Mouse (Mus musculus): Measurements from ENCODE around the gene Crocc2. TPM values are rescaled to one million over a fixed set of nuclear protein-coding genes. Genes with fewer than 3 reads are reported as not detected.

The Crocc2 gene
- polyA plus RNA-seq, 1 experiment from 2014 or later = 0.32 TPM

GRCm38 (mm10) chr1:93255761-93256160 is 87.2 kb downstream of the Crocc2 start:
- DNase-seq (ENCODE audit: low spot score) (no peak), ATAC-seq (ENCODE audit: insufficient number of reproducible peaks, low FRiP score, low TSS enrichment, low read depth) (no peak)
- WGBS = 87% methylated on average over 7 of the region's 7 CpGs

DNA sequence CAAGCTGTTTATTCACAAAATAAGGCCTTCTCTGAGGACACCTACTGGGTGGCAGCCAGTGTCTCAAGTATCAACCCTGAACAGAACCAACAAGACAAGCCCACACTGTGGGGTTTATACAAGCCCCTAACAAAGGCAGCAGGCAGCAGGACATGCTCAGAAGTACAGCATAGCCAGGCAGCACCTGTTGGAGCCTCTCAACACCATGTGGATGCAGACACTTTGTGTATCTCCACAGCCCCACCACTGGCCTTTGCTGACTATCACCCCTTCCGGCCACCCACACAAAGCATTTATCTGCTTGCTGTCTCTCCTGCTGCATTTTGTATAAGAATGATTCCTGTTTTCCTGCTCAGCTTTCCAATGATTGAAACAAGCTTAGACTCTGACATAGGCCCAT is 89.0 kb downstream of the Crocc2 start:
- WGBS = 94% methylated on average over 1 of the region's 1 CpGs
- H3K4me3 ChIP-seq (ENCODE audit: low read depth, low read length) = no peak overlapping the region
- H3K27me3 ChIP-seq (ENCODE audit: control insufficient read depth, insufficient read depth, low read length) = no peaks in the 10 kb centered on the region
- H3K9me3 ChIP-seq (ENCODE audit: control insufficient read depth, low read length) = no peaks in the 10 kb centered on the region
- no peak overlapping the region for H3K4me2 ChIP-seq (ENCODE audit: low read depth, severe bottlenecking)
- H3K36me3 ChIP-seq (ENCODE audit: control insufficient read depth, insufficient read depth, low read length) = no peaks in the 10 kb centered on the region; the same call in 1 of the 2 replicates
- H3K4me1 ChIP-seq (ENCODE audit: control insufficient read depth, insufficient read depth, low read length) = peaks cover 2% of the 10 kb centered on the region; the same call in 1 of the 2 replicates
- no peak for ATAC-seq (ENCODE audit: insufficient number of reproducible peaks, low FRiP score, low TSS enrichment, low read depth)
- no peak for DNase-seq (ENCODE audit: low spot score)
- no peak overlapping the region for H3K27ac ChIP-seq (replicated peaks; ENCODE audit: low read depth, low read length)
- no peak overlapping the region for H3K9ac ChIP-seq (ENCODE audit: low read length)

More at GRCm38 (mm10) chr1:93255761-93256160, 87.2 kb downstream of the Crocc2 start:
- Histone ChIP-seq H3K27me3 (ENCODE audit: control insufficient read depth, insufficient read depth, low read length) (no peaks in the 10 kb centered on the region), H3K4me3 (ENCODE audit: low read depth, low read length) (no peak overlapping the region), H3K4me1 (ENCODE audit: control insufficient read depth, insufficient read depth, low read length) (peaks cover 9% of the 10 kb centered on the region), H3K4me2 (ENCODE audit: low read depth, severe bottlenecking) (no peak overlapping the region), H3K36me3 (ENCODE audit: control insufficient read depth, insufficient read depth, low read length) (no peaks in the 10 kb centered on the region), H3K9me3 (ENCODE audit: control insufficient read depth, low read length) (no peaks in the 10 kb centered on the region), H3K27ac (replicated peaks; ENCODE audit: low read depth, low read length) (no peak overlapping the region), H3K9ac (ENCODE audit: low read length) (no peak overlapping the region)

GRCm38 (mm10) chr1:93267207-93267606 is 98.7 kb downstream of the Crocc2 start:
- ATAC-seq (ENCODE audit: insufficient number of reproducible peaks, low FRiP score, low TSS enrichment, low read depth) = no peak
- H3K4me1 ChIP-seq (ENCODE audit: control insufficient read depth, insufficient read depth, low read length) = no peaks in the 10 kb centered on the region
- DNase-seq (ENCODE audit: low spot score) = no peak
- no peaks in the 10 kb centered on the region for H3K27me3 ChIP-seq (ENCODE audit: control insufficient read depth, insufficient read depth, low read length)
- no peaks in the 10 kb centered on the region; the same call in 1 of the 2 replicates for H3K36me3 ChIP-seq (ENCODE audit: control insufficient read depth, insufficient read depth, low read length)
- WGBS = 43% methylated on average over 3 of the region's 3 CpGs
- no peaks in the 10 kb centered on the region for H3K9me3 ChIP-seq (ENCODE audit: control insufficient read depth, low read length)
- no peak overlapping the region for H3K9ac ChIP-seq (ENCODE audit: low read length)
- H3K4me2 ChIP-seq (ENCODE audit: low read depth, severe bottlenecking) = no peak overlapping the region
- no peak overlapping the region for H3K4me3 ChIP-seq (ENCODE audit: low read depth, low read length)
- H3K27ac ChIP-seq (replicated peaks; ENCODE audit: low read depth, low read length) = no peak overlapping the region

DNA sequence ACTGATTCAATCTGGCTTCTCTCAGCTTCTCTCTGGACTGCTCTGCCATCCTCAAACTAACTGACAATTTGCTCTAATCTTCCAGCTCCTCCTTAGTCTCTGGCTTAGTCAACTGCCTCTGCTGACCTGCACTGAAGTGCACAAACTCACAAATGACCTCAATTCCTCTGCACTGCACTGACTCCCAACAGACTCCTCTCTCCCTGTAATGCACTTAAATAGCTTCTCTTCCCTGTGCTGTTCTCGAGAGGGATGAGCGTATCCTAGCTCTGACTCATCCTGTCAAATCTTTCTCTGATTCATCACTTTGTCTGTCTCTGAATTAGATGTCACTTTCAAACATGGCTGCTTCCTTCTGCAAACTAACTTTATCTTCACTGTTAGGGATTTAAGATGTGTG is 99.7 kb downstream of the Crocc2 start:
- Histone ChIP-seq H3K4me1 (ENCODE audit: control insufficient read depth, insufficient read depth, low read length) (no peaks in the 10 kb centered on the region), H3K4me3 (ENCODE audit: low read depth, low read length) (no peak overlapping the region), H3K4me2 (ENCODE audit: low read depth, severe bottlenecking) (no peak overlapping the region), H3K36me3 (ENCODE audit: control insufficient read depth, insufficient read depth, low read length) (no peaks in the 10 kb centered on the region), H3K9me3 (ENCODE audit: control insufficient read depth, low read length) (no peaks in the 10 kb centered on the region), H3K9ac (ENCODE audit: low read length) (no peak overlapping the region), H3K27ac (replicated peaks; ENCODE audit: low read depth, low read length) (no peak overlapping the region), H3K27me3 (ENCODE audit: control insufficient read depth, insufficient read depth, low read length) (no peaks in the 10 kb centered on the region)
- DNase-seq (ENCODE audit: low spot score) (no peak), ATAC-seq (ENCODE audit: insufficient number of reproducible peaks, low FRiP score, low TSS enrichment, low read depth) (no peak)
- WGBS = 95% methylated on average over 2 of the region's 2 CpGs

DNA sequence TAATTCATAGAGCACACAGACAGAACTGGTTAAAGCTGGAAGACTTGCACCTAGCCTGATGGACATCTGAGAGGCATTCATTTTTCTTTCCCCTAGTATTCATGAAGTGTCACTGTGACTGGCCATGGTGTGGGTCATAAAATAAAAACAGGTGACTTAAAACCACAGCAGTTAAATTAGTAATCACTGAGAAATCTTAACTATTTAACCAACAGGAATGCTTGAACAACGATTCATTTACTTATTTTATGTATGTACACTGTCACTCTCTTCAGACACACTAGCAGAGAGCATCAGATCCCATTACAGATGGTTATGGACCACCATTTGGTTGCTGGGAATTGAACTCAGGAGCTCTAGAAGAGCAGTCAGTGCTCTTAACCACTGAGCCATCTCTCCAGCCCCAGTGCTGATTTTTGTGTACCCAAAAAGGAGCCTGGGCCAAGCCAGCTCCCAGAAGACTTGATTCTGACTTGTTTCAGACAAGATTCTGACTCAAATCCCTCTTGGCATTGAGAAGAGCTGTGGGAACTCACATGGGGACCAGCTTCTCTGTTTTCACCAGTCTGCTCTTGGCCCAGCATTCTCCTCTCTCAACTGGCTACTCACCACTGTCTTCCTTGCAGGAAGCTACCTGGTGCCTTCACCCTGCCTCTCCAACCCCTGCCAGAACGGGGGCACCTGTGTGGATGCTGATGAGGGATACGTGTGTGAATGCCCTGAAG is 102.2 kb downstream of the Crocc2 start:
- 47% methylated on average over 3 of the region's 3 CpGs for WGBS
- Histone ChIP-seq H3K9me3 (ENCODE audit: control insufficient read depth, low read length) (no peaks in the 10 kb centered on the region), H3K36me3 (ENCODE audit: control insufficient read depth, insufficient read depth, low read length) (no peaks in the 10 kb centered on the region; the same call in 1 of the 2 replicates), H3K9ac (ENCODE audit: low read length) (no peak overlapping the region), H3K4me2 (ENCODE audit: low read depth, severe bottlenecking) (no peak overlapping the region), H3K27me3 (ENCODE audit: control insufficient read depth, insufficient read depth, low read length) (no peaks in the 10 kb centered on the region), H3K4me1 (ENCODE audit: control insufficient read depth, insufficient read depth, low read length) (no peaks in the 10 kb centered on the region), H3K27ac (replicated peaks; ENCODE audit: low read depth, low read length) (no peak overlapping the region), H3K4me3 (ENCODE audit: low read depth, low read length) (no peak overlapping the region)
- DNase-seq (ENCODE audit: low spot score) (no peak), ATAC-seq (ENCODE audit: insufficient number of reproducible peaks, low FRiP score, low TSS enrichment, low read depth) (no peak)

DNA sequence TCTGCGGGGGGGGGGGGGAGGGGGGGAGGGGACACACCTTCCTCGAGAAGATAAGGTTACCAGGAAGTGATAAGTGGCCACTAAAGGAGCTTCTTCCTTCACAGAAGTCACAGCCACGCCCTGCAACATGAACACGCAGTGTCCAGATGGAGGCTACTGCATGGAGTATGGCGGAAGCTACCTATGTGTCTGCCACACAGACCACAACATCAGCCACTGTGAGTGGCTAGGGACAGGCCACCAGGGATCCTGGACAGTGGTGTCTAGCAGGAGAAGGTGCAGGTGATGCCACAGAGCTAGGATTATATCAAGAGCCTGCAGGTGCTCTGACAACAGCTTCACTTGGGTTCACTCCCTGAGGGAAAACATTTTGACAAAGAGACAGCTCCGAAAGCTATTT is 103.2 kb downstream of the Crocc2 start:
- no peaks in the 10 kb centered on the region; the same call in 1 of the 2 replicates for H3K36me3 ChIP-seq (ENCODE audit: control insufficient read depth, insufficient read depth, low read length)
- DNase-seq (ENCODE audit: low spot score) (no peak), ATAC-seq (ENCODE audit: insufficient number of reproducible peaks, low FRiP score, low TSS enrichment, low read depth) (no peak)
- H3K27me3 ChIP-seq (ENCODE audit: control insufficient read depth, insufficient read depth, low read length) = no peaks in the 10 kb centered on the region
- no peaks in the 10 kb centered on the region for H3K9me3 ChIP-seq (ENCODE audit: control insufficient read depth, low read length)
- no peak overlapping the region for H3K4me2 ChIP-seq (ENCODE audit: low read depth, severe bottlenecking)
- H3K9ac ChIP-seq (ENCODE audit: low read length) = no peak overlapping the region
- no peak overlapping the region for H3K27ac ChIP-seq (replicated peaks; ENCODE audit: low read depth, low read length)
- no peaks in the 10 kb centered on the region for H3K4me1 ChIP-seq (ENCODE audit: control insufficient read depth, insufficient read depth, low read length)
- H3K4me3 ChIP-seq (ENCODE audit: low read depth, low read length) = no peak overlapping the region
- WGBS = 77% methylated on average over 5 of the region's 6 CpGs

- Histone ChIP-seq H3K9ac (ENCODE audit: low read length) (no peak overlapping the region), H3K4me1 (ENCODE audit: control insufficient read depth, insufficient read depth, low read length) (no peaks in the 10 kb centered on the region), H3K4me3 (ENCODE audit: low read depth, low read length) (no peak overlapping the region), H3K27me3 (ENCODE audit: control insufficient read depth, insufficient read depth, low read length) (no peaks in the 10 kb centered on the region), H3K9me3 (ENCODE audit: control insufficient read depth, low read length) (no peaks in the 10 kb centered on the region), H3K36me3 (ENCODE audit: control insufficient read depth, insufficient read depth, low read length) (no peaks in the 10 kb centered on the region; the same call in 1 of the 2 replicates), H3K4me2 (ENCODE audit: low read depth, severe bottlenecking) (no peak overlapping the region), H3K27ac (replicated peaks; ENCODE audit: low read depth, low read length) (no peak overlapping the region)
- WGBS = 2% methylated on average over 16 of the region's 16 CpGs
- ATAC-seq (ENCODE audit: insufficient number of reproducible peaks, low FRiP score, low TSS enrichment, low read depth) (peak; percentile 65; the same call in 1 of the 2 replicates), DNase-seq (ENCODE audit: low spot score) (peak; percentile 78)
These were observed 103.9 kb downstream of the Crocc2 start for GRCm38 (mm10) chr1:93272409-93272821.

DNA sequence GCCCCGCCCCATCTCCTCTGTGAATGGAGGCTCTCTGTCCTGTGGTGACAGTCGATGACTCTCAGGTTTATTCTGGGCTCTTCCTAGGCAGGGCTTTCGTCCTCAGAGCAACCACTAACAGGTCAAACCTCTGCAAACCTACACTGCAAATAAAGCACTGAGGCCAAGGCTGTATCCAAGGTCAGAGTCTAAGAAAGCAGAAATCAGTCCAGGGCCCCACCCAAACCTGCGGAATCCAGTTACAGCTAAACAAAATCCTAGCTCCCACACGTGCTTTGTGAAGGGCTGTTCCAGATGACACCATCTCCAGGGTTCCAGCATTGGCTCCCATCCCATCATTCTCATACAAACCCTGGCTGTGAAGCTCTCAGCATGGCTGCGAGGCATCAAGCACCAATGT is 107.0 kb downstream of the Crocc2 start:
- ATAC-seq (ENCODE audit: insufficient number of reproducible peaks, low FRiP score, low TSS enrichment, low read depth) (no peak), DNase-seq (ENCODE audit: low spot score) (no peak)
- Histone ChIP-seq H3K9me3 (ENCODE audit: control insufficient read depth, low read length) (no peaks in the 10 kb centered on the region), H3K36me3 (ENCODE audit: control insufficient read depth, insufficient read depth, low read length) (no peaks in the 10 kb centered on the region; the same call in 1 of the 2 replicates), H3K4me3 (ENCODE audit: low read depth, low read length) (no peak overlapping the region), H3K4me1 (ENCODE audit: control insufficient read depth, insufficient read depth, low read length) (0 out of 2 replicates have a peak, but pooled peaks cover 4% of the 10 kb centered on the region), H3K27me3 (ENCODE audit: control insufficient read depth, insufficient read depth, low read length) (no peaks in the 10 kb centered on the region), H3K9ac (ENCODE audit: low read length) (no peak overlapping the region), H3K27ac (replicated peaks; ENCODE audit: low read depth, low read length) (no peak overlapping the region), H3K4me2 (ENCODE audit: low read depth, severe bottlenecking) (no peak overlapping the region)
- WGBS = 79% methylated on average over 6 of the region's 6 CpGs
